In the genomic region with DNA sequence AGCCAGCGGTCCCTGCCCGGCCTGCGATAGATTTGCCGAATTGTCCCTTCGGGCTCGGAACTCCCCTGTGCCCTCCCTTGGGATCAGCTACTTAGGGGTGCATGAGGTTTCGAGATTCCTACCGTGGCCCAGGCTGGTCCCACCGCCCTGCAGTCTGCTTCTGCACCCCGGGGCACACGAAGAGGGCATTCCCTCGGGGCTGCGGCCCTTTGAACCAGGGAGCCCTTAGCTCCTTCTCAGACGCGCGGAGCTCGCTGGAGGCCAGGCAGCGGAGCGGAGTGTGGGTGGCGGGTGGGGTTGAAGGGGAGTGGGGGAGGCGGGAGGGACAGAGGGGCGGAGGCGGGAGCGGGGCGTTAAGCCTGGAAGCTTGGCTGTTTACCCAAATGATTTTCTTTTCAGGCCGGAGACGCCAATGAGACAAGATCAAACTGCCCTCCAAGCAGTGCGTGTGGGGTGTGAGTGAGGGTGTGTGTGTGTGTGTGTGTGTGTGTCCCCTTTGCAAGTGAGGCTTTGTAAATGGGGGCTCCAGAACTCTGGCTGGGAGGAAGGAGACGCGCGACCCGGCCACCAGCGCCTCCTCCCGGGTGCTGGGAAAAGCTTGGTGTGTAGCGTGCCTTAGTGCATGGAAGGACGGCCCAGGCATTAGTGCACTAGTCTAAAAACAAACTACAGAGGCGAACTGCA, we compare ENCODE assay signal across 8 mouse cellular contexts. TPM values are rescaled to one million over a fixed set of nuclear protein-coding genes. Genes with fewer than 3 reads are reported as not detected.
DNase-seq lines count a peak whose midpoint lies in the region; ATAC-seq and TF ChIP-seq lines count a peak whose summit lies in the region.

No protein-coding gene starts in this region.

- H3K27ac ChIP-seq in lung, embryonic 15.5 days: no peak overlapping the region
- no peak overlapping the region for H3K27ac ChIP-seq in heart, postnatal 0 days (ENCODE audit: low read depth)
- no peak overlapping the region for H3K27ac ChIP-seq in liver, embryonic 11.5 days (ENCODE audit: low read depth, low read length)
- no peak overlapping the region for H3K27ac ChIP-seq in left cerebral cortex, adult 2 months

- 10% methylated on average over 37 of the region's 37 CpGs for WGBS in lung, embryonic 15.5 days
- 7% methylated on average over 35 of the region's 37 CpGs for WGBS in heart, postnatal 0 days
- WGBS in liver, embryonic 11.5 days: 3% methylated on average over 35 of the region's 37 CpGs

- no peak for DNase-seq in lung, postnatal 36 days
- DNase-seq in heart, postnatal 0 days (ENCODE audit: low spot score): no peak
- DNase-seq in liver, embryonic 11.5 days (ENCODE audit: low spot score): no peak
- DNase-seq in retina, embryonic 14.5 days (ENCODE audit: low spot score): peak; percentile 59
- no peak for DNase-seq in left cerebral cortex, adult 2 months (ENCODE audit: extremely low spot score in 1 of 2, low spot score in 2 of 2)
- DNase-seq in thymus, postnatal 4 days: no peak

- peak overlapping the region; percentile 25; the same call in 1 of the 2 replicates for H3K9ac ChIP-seq in lung, embryonic 15.5 days
- no peak overlapping the region for H3K9ac ChIP-seq in heart, postnatal 0 days (replicated peaks; ENCODE audit: low read depth, low read length)
- H3K9ac ChIP-seq in liver, embryonic 11.5 days (ENCODE audit: low read depth, low read length): no peak overlapping the region

- H3K4me2 ChIP-seq in lung, embryonic 15.5 days: peak overlapping the region; percentile 53
- H3K4me2 ChIP-seq in heart, postnatal 0 days (ENCODE audit: low read depth, low read length): peak overlapping the region; percentile 31
- peak overlapping the region; percentile 54 for H3K4me2 ChIP-seq in liver, embryonic 11.5 days

- intact Hi-C loops in left cerebral cortex, adult 2 months (cut with DNase I): loop anchor here (2.0 to 10.0 kb wide), 3 partner anchors 163 to 1753 kb away; no protein-coding TSS in a partner anchor

- no peak for TF ChIP-seq EP300 in heart, postnatal 0 days (IDR thresholded peaks at IDR 0.05; ENCODE audit: low read depth)

- H3K27me3 ChIP-seq in lung, embryonic 15.5 days: peaks cover 26% of the 10 kb centered on the region
- peaks cover 94% of the 10 kb centered on the region for H3K27me3 ChIP-seq in heart, postnatal 0 days (ENCODE audit: control insufficient read depth, insufficient read depth, low read length)
- peaks cover 82% of the 10 kb centered on the region for H3K27me3 ChIP-seq in liver, embryonic 11.5 days (replicated peaks; ENCODE audit: control insufficient read depth, insufficient read depth, low read length)

- peaks cover 20% of the 10 kb centered on the region for H3K4me1 ChIP-seq in lung, embryonic 15.5 days
- H3K4me1 ChIP-seq in heart, postnatal 0 days (ENCODE audit: control insufficient read depth, insufficient read depth): no peaks in the 10 kb centered on the region
- H3K4me1 ChIP-seq in liver, embryonic 11.5 days (replicated peaks; ENCODE audit: control insufficient read depth, insufficient read depth, low read length): no peaks in the 10 kb centered on the region; the same call in 1 of the 2 replicates

- no peaks in the 10 kb centered on the region for H3K36me3 ChIP-seq in lung, embryonic 15.5 days
- H3K36me3 ChIP-seq in heart, postnatal 0 days (replicated peaks; ENCODE audit: control insufficient read depth, insufficient read depth, low read length): no peaks in the 10 kb centered on the region
- no peaks in the 10 kb centered on the region for H3K36me3 ChIP-seq in liver, embryonic 11.5 days (ENCODE audit: control insufficient read depth, insufficient read depth, low read length)

- no peaks in the 10 kb centered on the region for H3K9me3 ChIP-seq in lung, embryonic 15.5 days
- no peaks in the 10 kb centered on the region for H3K9me3 ChIP-seq in heart, postnatal 0 days (replicated peaks; ENCODE audit: control insufficient read depth, low read length)
- no peaks in the 10 kb centered on the region for H3K9me3 ChIP-seq in liver, embryonic 11.5 days (ENCODE audit: control insufficient read depth, low read length)

- ATAC-seq in lung, embryonic 15.5 days (ENCODE audit: borderline replicate concordance, extremely low read depth, low FRiP score, low TSS enrichment): peak; percentile 44; the same call in 1 of the 2 replicates
- ATAC-seq in heart, postnatal 0 days (ENCODE audit: insufficient read depth, low read depth): no peak
- ATAC-seq in liver, embryonic 11.5 days (replicated peaks; ENCODE audit: low FRiP score): no peak
- ATAC-seq in cerebellum, adult (ENCODE audit: insufficient number of reproducible peaks, low FRiP score, low TSS enrichment): no peak

- TF ChIP-seq CTCF in heart, postnatal 0 days (IDR thresholded peaks at IDR 0.05; ENCODE audit: low read depth): no peak; the same call in 1 of the 2 replicates
- TF ChIP-seq CTCF in left cerebral cortex, adult 2 months (IDR thresholded peaks at IDR 0.05): no peak

- H3K4me3 ChIP-seq in lung, embryonic 15.5 days: peak overlapping the region; percentile 22
- peak overlapping the region; percentile 12; the same call in 1 of the 2 replicates for H3K4me3 ChIP-seq in heart, postnatal 0 days (ENCODE audit: low read depth, low read length)
- H3K4me3 ChIP-seq in liver, embryonic 11.5 days (ENCODE audit: low read depth, low read length): peak overlapping the region; percentile 24; the same call in 1 of the 2 replicates
- no peak overlapping the region for H3K4me3 ChIP-seq in left cerebral cortex, adult 2 months

RNA-seq across cellular contexts. Expression of a gene that starts 28.8 kb away (rescaled TPM):
- polyA plus RNA-seq in lung, embryonic 15.5 days (2015; fragmentation: Nextera tagmentation; extraction: Ambion mirVana): 107 and 108 TPM in 2 replicates
- total RNA-seq in heart, postnatal 0 days (2014; rRNA removed; ENCODE audit: low replicate concordance): 7.5 and 8.3 TPM in 2 replicates
- polyA plus RNA-seq in heart, postnatal 0 days (2015; fragmentation: Nextera tagmentation; extraction: Ambion mirVana): 18.2 and 18.9 TPM in 2 replicates
- 49.6 and 49.7 TPM in 2 replicates for polyA plus RNA-seq in liver, embryonic 11.5 days (2014; fragmentation: Nextera tagmentation; extraction: Ambion mirVana)
- 10 to 100 TPM; 38.9 to 45.2 TPM for total RNA-seq in left cerebral cortex, adult 2 months (2021)
